Mouse (Mus musculus): ENCODE results near the gene Dmxl2. TPM values are rescaled to one million over a fixed set of nuclear protein-coding genes. Genes with fewer than 3 reads are reported as not detected.

Dmxl2 gene
- polyA plus RNA-seq, 1 experiment, result 0.25 TPM

DNA sequence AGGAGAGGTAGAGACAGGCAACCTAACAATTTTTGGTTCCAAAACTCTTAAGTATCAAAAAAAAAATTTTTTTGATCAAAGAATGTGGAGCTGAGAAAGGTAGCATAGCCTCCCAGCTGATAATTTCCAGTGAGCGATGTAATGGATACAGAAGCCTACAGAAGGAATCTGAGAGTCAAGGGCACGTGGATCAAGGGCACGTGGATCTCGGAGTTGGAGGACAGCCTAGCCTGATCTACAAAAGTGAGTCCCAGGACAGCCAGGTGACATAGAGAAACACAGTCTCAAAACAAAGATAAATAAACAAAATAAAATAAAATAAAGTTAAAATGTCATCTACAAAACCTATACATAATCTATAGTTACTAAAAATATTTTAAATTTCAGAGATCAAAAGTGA, 18.7 kb downstream of the Dmxl2 start:
- Histone ChIP-seq H3K27me3 (ENCODE audit: control insufficient read depth, insufficient read depth, insufficient read length) (peaks cover 3% of the 10 kb centered on the region), H3ac (ENCODE audit: control insufficient read depth, insufficient read length, low read depth) (no peak overlapping the region), H3K79me2 (ENCODE audit: control insufficient read depth, insufficient read depth) (no peaks in the 10 kb centered on the region)

DNA sequence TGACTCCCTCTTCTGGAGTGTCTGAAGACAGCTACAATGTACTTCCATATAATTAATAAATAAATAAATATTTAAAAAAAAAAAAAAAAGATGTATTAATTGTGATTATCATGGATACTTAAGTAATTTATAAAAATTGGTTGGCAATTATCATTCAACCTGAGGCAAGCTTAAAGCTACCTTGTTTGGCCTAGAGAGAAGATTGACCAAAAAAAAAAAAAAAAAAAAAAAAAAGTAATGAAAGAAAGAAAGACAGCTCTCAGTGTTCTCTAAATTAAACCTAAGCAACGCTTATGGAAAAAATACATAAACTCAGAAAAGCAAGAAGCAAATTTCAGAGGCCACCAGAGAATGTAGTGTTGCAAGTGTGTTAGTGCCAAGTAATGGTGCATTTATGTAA, 22.4 kb downstream of the Dmxl2 start:
- Histone ChIP-seq H3K79me3 (ENCODE audit: low read depth) (no peaks in the 10 kb centered on the region), H3K79me2 (ENCODE audit: control insufficient read depth, insufficient read depth) (no peaks in the 10 kb centered on the region), H3K36me3 (ENCODE audit: control insufficient read depth, insufficient read depth) (no peaks in the 10 kb centered on the region), H3K27me3 (ENCODE audit: control insufficient read depth, insufficient read depth, insufficient read length) (no peaks in the 10 kb centered on the region), H3K4me3 (ENCODE audit: insufficient read depth, poor library complexity, severe bottlenecking) (no peak overlapping the region), H3ac (ENCODE audit: control insufficient read depth, insufficient read length, low read depth) (no peak overlapping the region)
- TF ChIP-seq FOSL1 (IDR thresholded peaks at IDR 0.05; ENCODE audit: insufficient read depth, low read length, poor library complexity, severe bottlenecking) (no peak), MAX (IDR thresholded peaks at IDR 0.05) (no peak), MYOG (IDR thresholded peaks at IDR 0.05; ENCODE audit: control insufficient read depth, extremely low read depth, insufficient read length) (no peak), MYOD1 (IDR thresholded peaks at IDR 0.05; ENCODE audit: control insufficient read depth, insufficient read length, low read depth) (no peak)

More for the DNA sequence above, 18.7 kb downstream of the Dmxl2 start:
- Histone ChIP-seq H3K36me3 (ENCODE audit: control insufficient read depth, insufficient read depth) (no peaks in the 10 kb centered on the region), H3K79me3 (ENCODE audit: low read depth) (no peaks in the 10 kb centered on the region), H3K4me3 (ENCODE audit: insufficient read depth, poor library complexity, severe bottlenecking) (no peak overlapping the region)
- no peak for TF ChIP-seq CEBPB (IDR thresholded peaks at IDR 0.05; ENCODE audit: low read depth)

DNA sequence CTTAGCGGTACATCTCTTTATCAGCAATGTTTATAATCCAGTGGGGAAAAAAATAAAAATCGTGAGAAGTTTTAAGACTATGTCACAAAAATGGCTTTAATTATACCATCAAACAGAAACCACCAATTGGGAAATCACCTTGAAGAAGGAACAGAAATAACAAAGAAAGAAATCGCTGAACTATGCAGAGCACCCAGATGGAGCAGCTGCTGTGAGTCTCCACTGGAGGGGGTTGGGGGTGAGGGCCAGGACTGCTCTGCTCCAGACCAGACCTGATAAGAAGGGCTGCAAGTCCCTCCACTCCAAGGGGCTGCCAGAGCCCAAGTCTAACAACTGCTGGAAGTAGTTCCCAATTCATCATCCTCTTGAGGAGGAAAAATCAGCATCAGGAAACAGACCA, 23.3 kb downstream of the Dmxl2 start:
- Histone ChIP-seq H3K4me3 (ENCODE audit: insufficient read depth, poor library complexity, severe bottlenecking) (no peak overlapping the region), H3K79me3 (ENCODE audit: low read depth) (no peaks in the 10 kb centered on the region), H3K79me2 (ENCODE audit: control insufficient read depth, insufficient read depth) (no peaks in the 10 kb centered on the region), H3K27me3 (ENCODE audit: control insufficient read depth, insufficient read depth, insufficient read length) (no peaks in the 10 kb centered on the region), H3ac (ENCODE audit: control insufficient read depth, insufficient read length, low read depth) (no peak overlapping the region), H3K36me3 (ENCODE audit: control insufficient read depth, insufficient read depth) (no peaks in the 10 kb centered on the region)
- TF ChIP-seq CTCF (IDR thresholded peaks at IDR 0.05; ENCODE audit: control insufficient read depth, insufficient read depth, insufficient read length) (no peak), MYOD1 (IDR thresholded peaks at IDR 0.05; ENCODE audit: control insufficient read depth, insufficient read length, low read depth) (no peak), USF1 (IDR thresholded peaks at IDR 0.05; ENCODE audit: low read depth) (no peak), CEBPB (IDR thresholded peaks at IDR 0.05; ENCODE audit: low read depth) (no peak), MYOG (IDR thresholded peaks at IDR 0.05; ENCODE audit: control insufficient read depth, extremely low read depth, insufficient read length) (no peak), MAX (IDR thresholded peaks at IDR 0.05) (no peak), FOSL1 (IDR thresholded peaks at IDR 0.05; ENCODE audit: insufficient read depth, low read length, poor library complexity, severe bottlenecking) (no peak)

GRCm38 (mm10) chr9:54474546-54474945, 26.9 kb downstream of the Dmxl2 start:
- Histone ChIP-seq H3K79me2 (ENCODE audit: control insufficient read depth, insufficient read depth) (no peaks in the 10 kb centered on the region), H3K27me3 (ENCODE audit: control insufficient read depth, insufficient read depth, insufficient read length) (no peaks in the 10 kb centered on the region)

GRCm38 (mm10) chr9:54474031-54474430, 27.4 kb downstream of the Dmxl2 start:
- no peak overlapping the region for H3K4me3 ChIP-seq (ENCODE audit: insufficient read depth, poor library complexity, severe bottlenecking)
- H3K79me2 ChIP-seq (ENCODE audit: control insufficient read depth, insufficient read depth), result no peaks in the 10 kb centered on the region
- H3K27me3 ChIP-seq (ENCODE audit: control insufficient read depth, insufficient read depth, insufficient read length), result no peaks in the 10 kb centered on the region
- no peaks in the 10 kb centered on the region for H3K36me3 ChIP-seq (ENCODE audit: control insufficient read depth, insufficient read depth)
- TF ChIP-seq CTCF (IDR thresholded peaks at IDR 0.05; ENCODE audit: control insufficient read depth, insufficient read depth, insufficient read length), result no peak
- TF ChIP-seq MYOG (IDR thresholded peaks at IDR 0.05; ENCODE audit: control insufficient read depth, extremely low read depth, insufficient read length), result no peak
- no peak for TF ChIP-seq USF1 (IDR thresholded peaks at IDR 0.05; ENCODE audit: low read depth)
- no peak for TF ChIP-seq MAX (IDR thresholded peaks at IDR 0.05)
- no peak for TF ChIP-seq CEBPB (IDR thresholded peaks at IDR 0.05; ENCODE audit: low read depth)
- no peak for TF ChIP-seq MYOD1 (IDR thresholded peaks at IDR 0.05; ENCODE audit: control insufficient read depth, insufficient read length, low read depth)
- TF ChIP-seq FOSL1 (IDR thresholded peaks at IDR 0.05; ENCODE audit: insufficient read depth, low read length, poor library complexity, severe bottlenecking), result no peak
- H3ac ChIP-seq (ENCODE audit: control insufficient read depth, insufficient read length, low read depth), result no peak overlapping the region
- no peaks in the 10 kb centered on the region for H3K79me3 ChIP-seq (ENCODE audit: low read depth)

More at GRCm38 (mm10) chr9:54474546-54474945, 26.9 kb downstream of the Dmxl2 start:
- Histone ChIP-seq H3K79me3 (ENCODE audit: low read depth) (no peaks in the 10 kb centered on the region), H3K4me3 (ENCODE audit: insufficient read depth, poor library complexity, severe bottlenecking) (no peak overlapping the region), H3ac (ENCODE audit: control insufficient read depth, insufficient read length, low read depth) (no peak overlapping the region), H3K36me3 (ENCODE audit: control insufficient read depth, insufficient read depth) (no peaks in the 10 kb centered on the region)
- no peak for TF ChIP-seq FOSL1 (IDR thresholded peaks at IDR 0.05; ENCODE audit: insufficient read depth, low read length, poor library complexity, severe bottlenecking)
- no peak for TF ChIP-seq CTCF (IDR thresholded peaks at IDR 0.05; ENCODE audit: control insufficient read depth, insufficient read depth, insufficient read length)
- TF ChIP-seq USF1 (IDR thresholded peaks at IDR 0.05; ENCODE audit: low read depth), result no peak
- TF ChIP-seq MAX (IDR thresholded peaks at IDR 0.05), result no peak
- TF ChIP-seq MYOD1 (IDR thresholded peaks at IDR 0.05; ENCODE audit: control insufficient read depth, insufficient read length, low read depth), result no peak
- no peak for TF ChIP-seq CEBPB (IDR thresholded peaks at IDR 0.05; ENCODE audit: low read depth)
- no peak for TF ChIP-seq MYOG (IDR thresholded peaks at IDR 0.05; ENCODE audit: control insufficient read depth, extremely low read depth, insufficient read length)

- H3K4me3 ChIP-seq (ENCODE audit: insufficient read depth, poor library complexity, severe bottlenecking), result no peak overlapping the region
- no peak for TF ChIP-seq MYOG (IDR thresholded peaks at IDR 0.05; ENCODE audit: control insufficient read depth, extremely low read depth, insufficient read length)
- no peak for TF ChIP-seq FOSL1 (IDR thresholded peaks at IDR 0.05; ENCODE audit: insufficient read depth, low read length, poor library complexity, severe bottlenecking)
- TF ChIP-seq CTCF (IDR thresholded peaks at IDR 0.05; ENCODE audit: control insufficient read depth, insufficient read depth, insufficient read length), result no peak
- no peak for TF ChIP-seq MYOD1 (IDR thresholded peaks at IDR 0.05; ENCODE audit: control insufficient read depth, insufficient read length, low read depth)
- TF ChIP-seq CEBPB (IDR thresholded peaks at IDR 0.05; ENCODE audit: low read depth), result no peak
- TF ChIP-seq MAX (IDR thresholded peaks at IDR 0.05), result no peak
- no peak for TF ChIP-seq USF1 (IDR thresholded peaks at IDR 0.05; ENCODE audit: low read depth)
These were observed 28.6 kb downstream of the Dmxl2 start for GRCm38 (mm10) chr9:54472784-54473183.

More at GRCm38 (mm10) chr9:54472784-54473183, 28.6 kb downstream of the Dmxl2 start:
- Histone ChIP-seq H3K79me3 (ENCODE audit: low read depth) (no peaks in the 10 kb centered on the region), H3K79me2 (ENCODE audit: control insufficient read depth, insufficient read depth) (no peaks in the 10 kb centered on the region), H3ac (ENCODE audit: control insufficient read depth, insufficient read length, low read depth) (no peak overlapping the region), H3K36me3 (ENCODE audit: control insufficient read depth, insufficient read depth) (no peaks in the 10 kb centered on the region), H3K27me3 (ENCODE audit: control insufficient read depth, insufficient read depth, insufficient read length) (no peaks in the 10 kb centered on the region)
